Mouse (Mus musculus) gonadal fat pad, adult 2 months (tissue): ENCODE measurements around the gene Alox5ap. TPM values are rescaled to one million over a fixed set of nuclear protein-coding genes. Genes with fewer than 3 reads are reported as not detected.

ENCODE experiments used
- DNase-seq: peaks from one replicate; pipeline ENCODE4 v3.0.0-alpha.2; 2012; ENCODE audit warnings: low read depth
- polyA plus RNA-seq: library from polyadenylated mRNA; depleted of rRNA; stranded (reverse); fragments of >200 nt; gene quantifications from 2 replicates; pipeline ENCODE4 v1.2.3, GENCODE M21; 2012

The Alox5ap gene
- polyA plus RNA-seq, 1 experiment = 42.1 TPM

DNA sequence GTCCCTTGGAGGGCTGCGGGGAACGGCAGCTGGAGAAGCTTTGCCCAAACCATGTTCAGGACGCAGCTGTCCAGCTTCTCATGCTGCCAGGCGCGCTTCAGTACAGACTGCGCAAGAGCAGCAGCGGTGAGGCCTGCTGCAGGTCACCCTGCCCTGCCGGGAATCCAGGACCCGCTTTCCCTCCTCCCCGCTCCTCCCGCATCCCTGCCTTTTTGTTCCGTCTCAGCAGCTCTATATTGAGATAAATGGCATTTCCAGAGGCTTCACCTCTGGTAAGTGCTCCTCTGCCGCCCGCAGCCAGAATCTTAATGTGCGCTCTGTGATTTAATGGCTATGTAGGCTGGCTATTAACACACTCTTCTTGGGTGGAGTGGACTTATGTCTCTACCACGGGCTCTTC is 5.5 kb upstream of the Alox5ap start:
- no peak for DNase-seq

GRCm38 (mm10) chr5:149261449-149261848 is 3.1 kb upstream of the Alox5ap start:
- DNase-seq = no peak

DNA sequence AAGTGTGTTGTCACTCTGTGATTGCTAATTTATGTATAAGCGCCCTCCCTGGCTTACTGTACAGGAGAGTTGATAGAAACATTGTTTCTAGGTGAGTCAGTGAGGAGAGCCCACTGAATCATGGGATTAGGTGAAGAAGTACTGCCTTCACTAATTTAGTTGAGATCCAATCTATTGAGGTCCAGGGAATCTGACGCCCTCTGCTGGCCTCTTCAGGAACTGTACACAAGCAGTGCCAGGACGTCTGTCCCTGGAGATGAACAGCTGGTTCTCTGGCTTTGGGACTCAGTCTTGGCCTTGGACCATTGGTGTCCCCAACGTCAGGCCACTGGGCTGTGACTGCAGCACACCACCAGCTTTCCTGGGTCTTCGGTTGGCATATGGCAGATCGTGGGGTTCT is 2.7 kb upstream of the Alox5ap start:
- DNase-seq = no peak

DNA sequence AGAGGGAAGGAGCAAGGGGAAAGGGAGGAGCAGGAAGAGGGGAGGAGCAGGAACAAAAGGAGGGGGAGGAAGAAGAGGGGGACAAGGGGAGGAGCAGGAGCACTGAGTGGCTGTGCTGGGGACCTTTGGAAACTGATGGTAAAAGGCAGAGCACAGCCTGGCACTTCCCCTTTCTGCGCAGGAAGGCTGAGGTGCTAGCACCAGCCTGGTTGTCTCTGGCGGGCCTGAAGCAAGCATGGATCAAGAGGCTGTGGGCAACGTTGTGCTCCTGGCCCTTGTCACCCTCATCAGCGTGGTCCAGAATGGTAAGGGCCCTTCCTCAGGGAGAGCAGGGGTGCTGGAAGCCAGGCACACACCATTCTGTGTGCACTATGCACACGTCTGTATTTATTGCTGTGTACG is 312 bp downstream of the Alox5ap start:
- no peak for DNase-seq

DNA sequence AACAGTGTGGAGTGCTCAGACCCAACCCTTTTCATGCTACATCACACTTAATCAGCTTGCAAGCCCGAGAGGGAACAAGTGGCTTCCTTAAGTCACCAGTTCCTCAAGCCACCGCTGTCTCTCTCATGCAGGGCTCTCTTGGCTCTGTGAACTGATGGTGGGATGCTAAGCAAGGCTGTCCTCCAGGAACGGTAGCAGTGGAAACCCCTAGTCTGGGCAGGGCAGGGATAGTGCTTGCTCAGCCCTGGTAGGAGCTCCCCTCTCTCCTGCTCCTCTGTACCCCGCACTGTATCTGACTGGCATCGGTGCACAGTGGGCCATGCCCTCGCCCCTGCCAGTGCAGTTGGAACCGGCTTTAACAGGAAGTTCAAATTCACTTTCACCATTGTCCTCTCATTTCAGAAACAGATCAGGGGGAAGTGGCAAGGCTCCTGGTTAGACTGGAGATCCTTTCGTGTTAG is 2.2 kb downstream of the Alox5ap start:
- DNase-seq = no peak

DNA sequence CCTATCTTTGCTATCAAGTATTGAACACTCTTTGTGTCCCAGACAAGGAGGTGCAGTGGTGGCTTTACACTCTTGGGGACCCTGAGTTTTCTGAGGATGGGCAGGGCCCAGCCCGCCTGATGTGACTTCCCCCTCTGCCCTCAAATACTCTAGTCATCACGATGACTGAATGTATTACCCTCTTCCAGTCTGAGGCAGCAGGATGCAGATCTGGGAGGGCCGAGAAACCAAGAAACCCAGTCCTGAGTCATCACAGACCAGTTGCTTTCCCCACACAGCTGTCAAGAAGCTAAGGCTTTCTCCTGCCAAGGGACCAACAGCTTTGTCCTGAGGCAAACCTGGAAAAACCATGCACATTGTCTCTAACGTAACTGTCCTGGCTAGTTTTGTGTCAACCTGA is 2.9 kb downstream of the Alox5ap start:
- no peak for DNase-seq

- DNase-seq = no peak
Observed at GRCm38 (mm10) chr5:149271291-149271690, 6.7 kb downstream of the Alox5ap start.

DNA sequence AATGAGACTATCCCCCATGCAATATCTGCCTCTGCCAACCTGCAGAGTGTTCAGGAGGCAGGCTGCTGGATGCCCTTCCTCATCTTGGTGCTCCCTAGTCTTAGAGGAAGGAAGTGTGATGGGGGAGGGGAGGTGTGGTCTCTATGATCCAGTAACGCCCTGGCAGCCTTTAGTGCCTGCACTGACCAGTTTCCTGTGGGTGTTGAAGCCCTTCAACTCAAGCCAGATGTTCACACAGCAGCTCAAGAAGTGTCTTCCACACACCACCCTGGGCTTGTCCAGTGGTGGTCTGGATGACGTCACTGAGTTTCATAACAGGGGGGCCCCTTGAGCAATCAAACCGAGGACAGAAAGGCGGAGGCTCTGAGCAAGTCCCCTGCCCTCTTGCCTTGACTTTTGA is 8.0 kb downstream of the Alox5ap start:
- no peak for DNase-seq

GRCm38 (mm10) chr5:149274390-149275104 is 10.0 kb downstream of the Alox5ap start:
- DNase-seq = no peak

DNA sequence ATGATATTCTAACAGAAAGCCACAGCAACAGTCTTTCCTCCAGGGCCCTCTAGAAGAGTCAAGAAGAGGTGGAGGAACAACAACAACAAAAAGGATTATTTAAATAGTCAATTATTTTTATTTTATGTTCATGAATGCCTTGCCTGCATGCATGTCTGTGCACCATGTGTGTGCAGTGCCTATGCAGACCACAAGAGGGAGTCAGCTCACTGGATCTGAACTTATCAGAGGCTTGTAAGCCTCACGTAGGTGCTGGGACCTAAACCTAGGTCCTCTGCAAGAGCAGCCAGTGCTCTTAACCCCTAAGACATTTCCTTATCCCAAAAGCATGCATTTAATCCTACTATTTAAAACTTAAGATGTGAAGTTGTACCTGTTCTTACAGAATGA is 10.5 kb downstream of the Alox5ap start:
- DNase-seq = no peak

GRCm38 (mm10) chr5:149277529-149277928 is 13.0 kb downstream of the Alox5ap start:
- DNase-seq = no peak

DNA sequence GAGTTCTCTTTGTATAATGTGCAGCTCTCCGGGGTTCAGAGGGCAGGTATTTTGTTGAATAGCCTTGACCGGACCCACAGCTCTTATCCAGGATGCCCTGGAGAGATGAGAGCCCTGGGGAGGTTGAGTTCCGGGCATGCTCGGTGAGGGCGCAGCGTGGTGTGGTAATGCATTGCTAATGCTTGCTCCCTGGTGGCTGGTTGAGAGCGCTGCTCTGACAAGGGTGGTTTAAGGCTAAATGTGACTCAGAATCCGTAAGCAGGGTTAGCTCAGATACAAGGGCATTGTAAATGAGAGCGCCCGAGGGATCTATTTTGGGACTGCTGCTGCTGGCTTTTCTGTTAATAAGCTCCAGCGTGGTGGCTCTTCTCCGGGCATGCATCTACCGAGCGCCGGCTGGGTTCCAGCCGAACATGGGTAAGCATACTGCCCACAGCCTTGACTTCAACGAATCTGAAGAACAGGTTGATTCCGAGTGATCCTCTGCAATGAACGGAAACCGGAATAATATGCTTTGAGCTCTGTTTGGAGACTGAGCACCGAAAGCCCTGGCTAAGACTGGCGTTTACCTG is 14.8 kb downstream of the Alox5ap start:
- no peak for DNase-seq

- no peak for DNase-seq
Observed at GRCm38 (mm10) chr5:149283009-149283408, 18.4 kb downstream of the Alox5ap start.

DNA sequence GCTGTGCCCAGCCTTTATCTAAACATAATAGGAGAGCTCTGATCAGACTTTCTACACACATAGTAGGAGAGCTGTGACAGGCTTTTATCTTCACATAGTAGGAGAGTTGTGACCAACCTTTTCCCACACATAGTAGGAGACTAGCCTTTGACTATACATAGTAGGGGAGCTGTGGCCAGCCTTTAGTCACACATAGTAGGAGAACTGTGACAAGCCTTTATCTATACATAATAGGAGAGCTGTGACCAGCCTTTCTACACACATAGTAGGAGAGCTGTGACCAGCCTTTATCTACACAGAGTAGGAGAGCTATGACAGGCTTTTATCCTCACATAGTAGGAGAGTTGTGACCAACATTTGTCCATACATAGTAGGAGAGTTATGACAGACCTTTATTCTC is 19.3 kb downstream of the Alox5ap start:
- DNase-seq = no peak

GRCm38 (mm10) chr5:149286021-149286420 is 21.5 kb downstream of the Alox5ap start:
- DNase-seq = no peak

DNA sequence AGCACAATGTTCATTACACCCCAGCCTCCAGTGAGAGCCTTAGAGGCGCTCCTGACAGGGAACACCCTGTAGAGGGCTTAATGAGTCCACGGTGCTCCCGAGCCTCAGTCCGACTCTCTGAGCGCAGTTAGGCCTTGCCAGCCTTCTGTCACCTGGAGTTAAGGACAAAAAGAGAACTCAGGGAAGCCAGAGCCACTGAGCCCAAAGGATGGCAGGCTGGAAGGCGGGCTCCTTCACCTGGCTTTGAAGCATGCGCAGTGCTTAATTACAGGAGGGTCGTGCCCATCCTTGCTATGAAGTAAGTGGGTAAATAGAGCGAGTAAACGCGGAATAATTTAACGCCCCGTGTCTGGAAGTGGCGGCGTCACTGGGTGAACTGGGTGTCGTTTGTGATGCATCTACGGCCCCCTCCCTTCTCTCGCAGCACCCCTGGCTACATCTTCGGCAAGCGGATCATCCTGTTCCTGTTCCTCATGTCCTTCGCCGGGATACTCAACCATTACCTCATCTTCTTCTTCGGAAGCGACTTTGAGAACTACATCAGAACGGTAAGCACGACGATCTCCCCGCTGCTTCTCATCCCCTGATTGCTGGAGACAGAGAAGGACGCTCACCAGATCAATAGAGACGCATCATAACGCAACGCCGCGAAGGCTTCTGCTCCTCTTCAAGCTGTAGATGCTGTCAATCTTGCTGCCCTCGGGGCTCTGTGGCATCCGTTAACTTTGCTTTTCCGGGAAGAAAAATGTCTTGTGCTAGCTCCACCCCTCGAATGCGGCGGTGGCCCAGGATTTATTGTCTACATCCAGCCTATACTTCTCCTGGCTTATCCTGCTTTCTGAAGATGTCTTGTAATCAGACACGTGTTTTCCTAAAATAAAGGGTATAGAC is 22.8 kb downstream of the Alox5ap start:
- DNase-seq = no peak

GRCm38 (mm10) chr5:149291266-149291665 is 26.7 kb downstream of the Alox5ap start:
- no peak for DNase-seq

GRCm38 (mm10) chr5:149293071-149293470 is 28.5 kb downstream of the Alox5ap start:
- DNase-seq = no peak

DNA sequence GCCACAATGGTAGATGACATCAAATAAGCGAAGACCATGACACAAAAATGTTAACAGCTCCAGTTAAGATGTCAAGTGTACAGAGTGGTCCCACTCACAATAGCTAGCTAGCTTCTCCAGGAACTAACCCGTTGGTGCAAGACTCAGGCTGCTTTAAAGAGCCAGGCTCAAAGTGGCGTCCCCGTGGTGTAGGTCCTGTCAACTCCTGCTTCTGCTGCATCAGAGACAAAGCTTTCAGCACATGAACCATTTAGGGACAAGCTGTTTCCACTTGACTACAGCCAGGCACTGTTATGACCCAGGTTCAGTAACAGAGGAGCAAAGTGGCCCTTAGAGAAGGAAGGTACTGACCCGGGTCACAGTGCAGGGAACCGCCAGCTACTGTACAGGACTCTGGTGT is 32.2 kb downstream of the Alox5ap start:
- no peak for DNase-seq

- DNase-seq = no peak
Observed at GRCm38 (mm10) chr5:149297464-149297863, 32.9 kb downstream of the Alox5ap start.

- DNase-seq = peak; percentile 58
Observed at GRCm38 (mm10) chr5:149298234-149298633, 33.7 kb downstream of the Alox5ap start.

DNA sequence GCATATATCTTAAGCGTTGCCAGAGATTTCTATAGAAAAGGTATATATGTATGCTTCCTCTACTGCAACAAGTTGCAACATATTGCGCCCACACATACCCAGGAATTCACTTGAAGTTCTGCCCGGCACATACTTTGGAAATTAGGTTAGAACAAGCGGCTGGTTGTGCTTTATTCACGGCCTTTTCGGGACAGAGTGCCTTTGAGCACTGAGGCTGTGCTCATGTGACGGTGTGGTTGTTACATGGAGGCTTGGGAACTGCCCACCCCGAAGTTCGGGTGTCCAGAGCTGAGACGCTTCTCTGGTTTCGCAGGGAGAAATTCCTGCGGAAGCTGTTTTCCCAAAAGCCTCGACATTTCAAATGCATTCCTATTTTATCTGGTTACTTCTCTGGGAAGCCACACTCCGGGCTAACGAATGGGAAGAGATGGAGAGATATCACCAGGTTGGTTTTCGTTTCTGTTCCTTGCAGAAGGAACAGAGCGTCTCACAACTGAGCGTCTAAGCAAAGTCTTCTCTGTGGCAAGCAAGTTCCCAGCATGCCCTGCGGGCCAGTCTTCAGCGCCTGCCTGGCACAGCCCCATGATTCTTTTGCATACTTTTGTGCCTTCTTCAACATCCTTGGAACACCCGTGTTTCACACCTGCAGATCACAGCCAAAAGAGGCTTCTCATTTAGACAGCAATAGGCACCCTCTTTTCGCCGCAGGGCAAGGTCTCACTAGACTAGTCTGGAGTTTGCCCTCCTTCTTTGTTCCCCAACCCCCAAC is 48.5 kb downstream of the Alox5ap start:
- peak; percentile 78 for DNase-seq
